Mouse (Mus musculus) cortical plate, adult 2 months (tissue): ENCODE results near the gene Tada1.

ENCODE experiments used
- CTCF ChIP-seq: fragments of 200-500 bp; IDR thresholded peaks from 2 replicates; pipeline ENCODE4 v1.5.1; 2011; ENCODE audit warnings: mild to moderate bottlenecking, control low read depth, low read length; ENCODE audit not compliant: insufficient read depth; ENCODE audit errors: extremely low read depth
- POLR2A ChIP-seq: fragments of 200-500 bp; IDR thresholded peaks from 2 replicates; pipeline ENCODE4 v1.6.1; 2011; ENCODE audit warnings: mild to moderate bottlenecking, low read length, control low read depth; ENCODE audit not compliant: insufficient read depth; ENCODE audit errors: extremely low read depth

DNA sequence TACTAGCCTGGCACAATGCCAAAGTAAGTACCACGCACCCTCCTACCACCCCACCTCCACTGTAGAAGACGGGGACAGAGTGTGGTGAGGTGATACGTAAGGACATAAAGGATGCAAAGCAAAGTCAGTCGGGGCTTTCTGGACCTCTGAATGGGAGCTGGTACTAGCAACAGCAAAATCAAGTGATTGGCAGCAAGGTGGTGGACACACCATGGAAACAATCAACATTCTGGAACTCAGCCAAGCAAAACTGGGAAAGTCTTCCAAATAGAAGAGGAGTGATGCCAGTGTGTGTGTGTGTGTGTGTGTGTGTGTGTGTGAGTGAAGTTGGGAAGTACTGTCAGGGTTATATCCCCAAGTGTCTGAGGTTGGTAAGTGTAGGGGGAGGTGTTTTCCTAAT is 23.1 kb downstream of the Tada1 start:
- TF ChIP-seq CTCF, result no peak
- TF ChIP-seq POLR2A, result no peak
